Mouse (Mus musculus): ENCODE data around the gene Vmn1r63. TPM values are rescaled to one million over a fixed set of nuclear protein-coding genes. Genes with fewer than 3 reads are reported as not detected.
"Not testable (repeated sequence)": the region's sequence is repeated elsewhere in the genome, so short reads cannot be mapped to it uniquely, and the experiment has no call there.

The Vmn1r63 gene
- total RNA-seq (2022): not detected

DNA sequence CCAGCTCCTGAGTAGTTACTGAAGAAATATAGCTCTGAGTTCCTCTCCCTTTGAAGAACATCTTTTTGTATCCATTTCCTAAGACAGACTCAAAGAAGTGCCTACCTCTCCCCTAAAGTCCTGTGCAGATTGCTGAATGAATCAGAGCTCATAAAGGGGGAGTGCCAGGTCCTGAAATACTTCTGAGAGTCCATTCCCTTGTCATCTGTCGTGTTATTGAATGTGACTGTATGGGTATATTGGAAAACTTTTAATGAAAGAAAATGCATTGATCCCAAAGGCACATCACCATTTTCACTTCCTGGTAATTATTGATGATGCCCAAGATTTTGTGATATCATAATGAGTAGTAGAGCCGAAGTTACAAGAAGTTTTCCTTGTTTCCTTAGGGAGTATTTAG is at the start of gene Vmn1r63:
Vmn1r63 (minus strand) TSS at position 101 of the 400 bp plus-strand sequence.
- not testable (repeated sequence) for DNase-seq (ENCODE audit: low spot score in 2 of 2)

Other genes starting within 250 kb of the Vmn1r63 start
- not detected for gene Vmn1r61, start 192.2 kb downstream of the Vmn1r63 start, total RNA-seq (2022)
- not detected for gene Vmn1r62, start 131.8 kb downstream of the Vmn1r63 start, total RNA-seq (2022)
- not detected for gene Vmn1r64, start 79.1 kb upstream of the Vmn1r63 start, total RNA-seq (2022)
- gene Vmn1r65, start 205.6 kb upstream of the Vmn1r63 start, total RNA-seq (2022): not detected
- not detected for gene Nlrp4c, start 239.7 kb upstream of the Vmn1r63 start, total RNA-seq (2022)

Measured in layer of hippocampus, adult 8-10 months (tissue).